Mouse (Mus musculus): Measurements from ENCODE around the gene Disp3.

Gene Disp3

DNA sequence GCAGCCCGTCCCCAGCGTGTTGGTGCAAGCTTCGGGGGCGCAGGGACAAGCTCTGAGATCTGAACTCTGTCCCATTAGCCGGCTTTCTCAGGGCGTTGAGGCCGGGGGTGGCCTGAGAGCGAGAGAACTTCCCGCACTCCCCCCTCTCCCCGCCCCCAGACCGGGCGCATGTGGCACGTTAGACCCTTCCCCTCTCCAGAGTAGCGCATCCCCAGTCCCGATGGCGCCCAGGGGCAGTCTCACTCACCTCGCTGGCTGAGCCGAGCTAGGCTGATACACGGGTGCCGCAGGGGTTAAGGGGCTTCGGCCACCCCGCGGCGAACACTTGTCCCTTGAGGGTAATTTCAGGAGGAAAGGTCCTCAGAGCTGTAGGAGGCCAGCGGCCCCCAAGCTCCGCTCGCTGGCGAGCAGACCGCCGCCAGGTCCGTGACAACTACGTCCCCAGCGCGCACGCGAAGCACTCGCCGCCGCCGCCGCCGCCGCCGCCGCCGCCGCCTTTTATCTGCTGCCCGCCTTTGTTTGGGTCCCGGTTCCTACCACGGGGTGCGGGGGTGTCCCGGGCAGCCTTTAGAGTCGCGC, at the start of gene Disp3:
TSS of gene Disp3 (minus strand) at position 490 of the 579 bp plus-strand sequence.
- no peak for DNase-seq (ENCODE audit: low read depth, low spot score)

- no peak for DNase-seq (ENCODE audit: low read depth, low spot score)
These were observed 42.5 kb upstream of the Disp3 start for GRCm38 (mm10) chr4:148330269-148330668.

DNA sequence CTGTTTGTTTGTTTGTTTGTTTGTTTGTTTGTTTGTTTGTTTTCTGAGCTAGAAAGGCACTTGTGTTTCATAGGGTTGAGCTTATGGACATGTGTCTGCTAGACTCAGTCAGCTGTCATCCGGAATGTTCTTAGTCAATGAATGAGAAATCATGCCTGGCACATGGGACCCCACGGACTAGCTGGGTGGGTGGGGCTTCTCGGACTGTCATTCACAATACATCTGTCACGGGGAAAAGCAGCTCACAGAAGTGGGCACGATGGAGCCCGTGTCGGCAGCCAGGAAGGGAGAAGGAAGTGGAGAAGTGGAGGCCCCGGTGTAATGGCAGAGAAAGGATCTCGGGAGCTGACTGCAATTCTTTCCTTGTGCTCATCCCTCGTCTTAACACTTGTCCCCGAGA, 41.7 kb upstream of the Disp3 start:
- DNase-seq (ENCODE audit: low read depth, low spot score): no peak

GRCm38 (mm10) chr4:148328237-148328636, 40.5 kb upstream of the Disp3 start:
- DNase-seq (ENCODE audit: low read depth, low spot score): peak; percentile 27

DNA sequence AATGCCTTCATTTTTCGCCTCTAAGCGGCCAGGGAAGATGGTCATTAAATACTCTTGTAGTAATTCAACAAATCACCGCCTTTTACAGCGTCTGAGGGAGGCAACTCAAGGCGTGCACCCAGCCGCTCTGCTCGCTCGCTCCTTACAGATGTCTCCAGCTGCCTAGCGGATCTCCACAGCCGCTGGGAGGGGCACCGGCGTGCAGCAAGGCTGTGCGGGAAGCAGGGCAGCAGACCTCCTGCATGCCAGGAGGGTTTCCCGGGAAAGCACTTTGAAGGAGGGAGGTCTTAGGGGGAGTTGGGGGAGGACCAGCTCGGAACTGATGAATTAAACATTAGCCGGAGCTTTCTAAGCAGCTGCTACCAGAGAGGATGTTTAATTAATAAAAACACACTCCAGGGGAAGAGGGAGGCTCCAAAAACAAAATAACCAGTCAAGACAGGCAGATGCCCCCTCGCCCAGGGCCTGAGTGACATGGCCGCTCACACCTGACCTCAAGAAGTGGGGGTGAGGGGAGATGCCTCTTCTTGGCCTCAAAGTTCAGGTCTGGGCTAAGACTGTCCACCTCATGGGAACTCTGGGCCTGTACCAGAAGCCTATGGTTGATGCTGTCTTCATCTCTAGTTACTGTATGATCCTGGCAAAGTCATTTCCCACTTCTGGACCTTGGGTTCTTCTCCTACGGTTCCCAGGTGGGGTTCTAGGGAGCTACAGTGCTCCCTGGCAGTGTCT, 39.7 kb upstream of the Disp3 start:
- DNase-seq (ENCODE audit: low read depth, low spot score): peak; percentile 21

DNA sequence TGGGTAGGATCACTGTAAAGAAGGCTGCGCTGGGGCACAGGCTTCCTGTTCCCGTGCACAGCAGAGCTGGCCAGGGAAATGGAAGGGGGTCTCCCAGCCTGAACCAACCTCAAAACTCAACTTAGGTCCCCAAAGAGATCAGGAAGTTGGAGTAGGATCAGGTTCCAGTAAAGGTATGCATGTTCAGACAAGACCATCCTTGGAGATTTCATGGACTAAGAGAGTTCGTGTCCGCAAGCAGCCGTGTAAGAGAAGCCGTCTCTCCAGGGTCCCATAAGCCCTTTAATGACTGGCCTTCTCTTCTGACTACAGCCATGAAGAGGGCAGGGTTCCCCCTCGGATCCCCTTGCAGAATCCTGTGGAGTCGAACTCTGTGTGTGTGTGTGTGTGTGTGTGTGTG, 39.0 kb upstream of the Disp3 start:
- no peak for DNase-seq (ENCODE audit: low read depth, low spot score)

- no peak for DNase-seq (ENCODE audit: low read depth, low spot score)
These were observed 38.2 kb upstream of the Disp3 start for GRCm38 (mm10) chr4:148325951-148326350.

DNA sequence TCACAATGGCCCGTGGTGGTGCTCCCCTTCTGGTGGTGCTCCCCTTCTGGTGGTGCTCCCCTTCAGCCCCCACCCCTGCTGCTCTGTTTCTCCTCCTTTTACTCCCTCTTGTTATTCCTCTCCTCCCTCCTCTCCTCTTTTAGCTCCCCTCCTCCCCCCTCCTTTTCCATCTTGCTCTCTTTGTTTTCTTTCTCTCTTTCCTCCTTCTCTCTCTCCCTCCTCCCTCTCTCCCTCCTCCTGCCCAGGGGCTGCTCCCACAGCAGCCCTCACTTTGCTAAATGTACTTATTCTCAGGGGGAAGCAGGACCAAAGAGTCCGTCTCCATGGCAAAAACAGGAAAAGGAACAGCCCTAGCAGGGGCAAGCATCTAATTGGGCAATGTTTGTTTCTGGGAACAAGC, 37.3 kb upstream of the Disp3 start:
- DNase-seq (ENCODE audit: low read depth, low spot score): no peak

DNA sequence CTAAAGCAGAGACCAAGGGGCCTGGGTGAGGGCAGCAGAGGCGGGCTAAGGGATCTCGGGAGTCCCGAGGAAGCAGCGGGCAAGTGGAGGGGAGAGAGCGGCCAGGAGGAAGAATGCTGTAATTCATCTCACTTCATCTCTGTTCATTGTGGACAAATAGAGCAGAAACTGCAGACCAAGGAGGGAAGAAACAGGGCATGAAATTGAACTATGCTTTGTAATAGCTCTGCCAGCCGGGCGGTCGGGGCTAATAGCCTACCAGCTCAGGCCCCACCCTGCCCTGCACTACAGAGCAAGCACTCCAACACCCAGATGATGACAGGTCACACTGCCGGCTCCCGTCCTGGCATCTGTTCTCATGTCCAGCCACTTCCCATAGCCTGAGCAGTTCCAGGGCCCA, 34.4 kb upstream of the Disp3 start:
- DNase-seq (ENCODE audit: low read depth, low spot score): no peak

DNA sequence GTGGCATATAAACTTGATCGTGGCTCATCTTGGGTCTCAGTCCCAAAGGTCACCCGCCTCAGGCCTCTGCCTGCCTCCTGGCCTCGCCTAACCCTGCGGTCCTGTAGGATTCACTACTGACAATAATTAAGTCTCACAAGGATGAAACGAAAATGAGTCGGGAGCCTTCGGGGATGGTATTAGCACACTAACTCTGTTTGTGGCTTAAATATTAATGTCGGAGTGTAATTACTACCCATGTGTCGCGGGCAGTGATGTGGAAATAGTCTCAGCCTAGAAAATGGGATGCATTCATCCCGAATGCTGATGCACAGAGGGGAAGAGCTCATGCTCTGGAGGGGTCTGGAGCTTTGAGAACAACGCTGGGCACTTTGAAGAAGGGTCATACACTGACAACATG, 31.6 kb upstream of the Disp3 start:
- no peak for DNase-seq (ENCODE audit: low read depth, low spot score)

DNA sequence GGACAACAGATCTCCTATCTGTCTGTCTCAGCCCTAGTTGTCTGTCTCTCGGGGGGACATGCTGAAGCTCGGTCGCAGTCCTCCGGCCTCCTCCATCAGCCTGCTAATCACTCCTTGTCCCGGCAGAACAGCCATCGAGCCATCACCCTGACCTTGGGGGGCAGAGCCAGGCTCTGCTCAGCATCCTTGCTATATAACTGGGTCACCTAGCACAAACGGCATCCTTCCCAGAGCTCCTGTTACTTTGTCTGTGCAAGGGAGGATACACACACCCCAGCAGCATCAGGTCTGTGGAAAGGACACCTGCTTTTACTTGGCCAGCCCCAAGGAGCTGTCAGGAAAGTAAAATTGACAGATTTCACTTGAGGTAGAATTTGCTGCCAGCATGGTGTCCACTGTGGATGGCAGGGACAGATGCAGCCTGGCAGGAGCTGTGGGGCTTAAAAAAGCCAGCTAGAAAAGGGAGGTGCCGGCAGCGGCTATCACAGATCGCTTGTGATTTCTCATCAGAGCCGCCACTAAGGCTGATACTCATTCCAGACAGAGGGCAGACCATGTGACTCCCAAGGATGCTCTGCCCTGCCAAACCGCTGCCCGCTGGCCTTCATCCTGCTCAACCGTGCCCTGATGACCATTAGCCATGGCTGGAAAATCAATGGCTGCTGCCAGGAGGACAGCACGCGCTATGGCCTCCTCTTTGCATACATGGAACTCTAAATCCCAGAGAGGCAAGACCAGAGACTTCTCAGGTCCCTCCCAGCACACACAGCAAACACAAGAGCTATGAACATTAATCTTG, 27.8 kb upstream of the Disp3 start:
- no peak for DNase-seq (ENCODE audit: low read depth, low spot score)

GRCm38 (mm10) chr4:148314396-148314795, 26.6 kb upstream of the Disp3 start:
- no peak for DNase-seq (ENCODE audit: low read depth, low spot score)

- no peak for DNase-seq (ENCODE audit: low read depth, low spot score)
These were observed 25.8 kb upstream of the Disp3 start for GRCm38 (mm10) chr4:148313601-148314000.

DNA sequence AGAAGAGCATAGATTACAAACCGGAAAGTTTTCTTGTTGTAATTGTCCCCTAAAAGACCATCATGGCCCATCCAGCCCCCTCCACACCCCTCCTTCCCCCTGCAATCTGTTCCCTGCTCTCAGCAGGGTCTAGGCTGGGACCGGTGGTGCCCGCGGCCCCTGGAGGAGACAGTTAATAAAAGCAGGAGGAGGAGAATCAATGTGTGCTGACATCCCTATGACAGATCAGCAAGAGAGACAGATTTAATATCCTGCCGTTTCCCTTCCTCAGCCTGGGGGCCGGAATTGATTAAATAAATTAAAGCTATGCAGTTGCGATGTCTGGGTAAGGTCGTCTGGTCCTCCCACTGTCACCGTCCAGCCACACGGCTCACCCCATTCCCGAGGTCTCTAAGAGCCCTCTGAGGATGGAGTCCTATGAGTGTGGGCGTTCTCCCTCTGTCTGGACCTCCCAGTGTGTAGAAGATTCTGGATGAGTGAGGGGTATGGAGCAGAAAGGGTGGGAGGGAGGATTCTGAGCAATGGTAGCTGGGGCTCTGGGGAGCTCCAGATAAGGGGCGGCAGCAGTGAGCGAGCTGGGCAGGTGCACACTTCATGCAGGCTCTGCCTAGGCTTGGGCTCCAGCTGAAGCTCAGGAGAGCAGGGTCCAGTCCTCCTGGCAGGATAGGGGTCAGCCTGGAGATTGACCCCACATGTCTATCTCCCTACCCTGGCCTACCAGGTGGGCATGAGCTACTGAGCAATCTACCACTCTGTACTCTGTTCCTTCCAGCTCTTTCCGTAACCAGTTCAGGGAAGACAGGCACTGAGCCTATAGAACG, 24.7 kb upstream of the Disp3 start:
- no peak for DNase-seq (ENCODE audit: low read depth, low spot score)

DNA sequence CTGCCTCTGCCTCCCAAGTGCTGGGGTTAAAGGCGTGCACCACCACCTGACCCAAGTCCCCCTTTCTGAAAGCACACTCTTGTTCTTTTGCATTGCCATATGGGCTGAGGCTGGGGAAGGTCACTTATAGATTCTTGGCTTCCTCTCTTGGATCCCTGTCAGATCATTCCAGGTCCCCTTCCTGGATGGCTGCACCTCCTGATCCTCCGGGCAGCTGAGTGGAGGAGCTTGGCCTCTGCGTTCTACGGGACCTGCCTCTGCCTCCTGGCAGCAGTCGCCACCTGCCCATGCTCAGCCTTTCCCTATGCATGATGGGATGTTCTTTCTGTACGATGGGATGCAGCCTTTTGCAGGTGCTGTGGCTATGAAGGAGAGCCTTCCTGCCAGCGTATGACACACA, 23.1 kb upstream of the Disp3 start:
- no peak for DNase-seq (ENCODE audit: low read depth, low spot score)

DNA sequence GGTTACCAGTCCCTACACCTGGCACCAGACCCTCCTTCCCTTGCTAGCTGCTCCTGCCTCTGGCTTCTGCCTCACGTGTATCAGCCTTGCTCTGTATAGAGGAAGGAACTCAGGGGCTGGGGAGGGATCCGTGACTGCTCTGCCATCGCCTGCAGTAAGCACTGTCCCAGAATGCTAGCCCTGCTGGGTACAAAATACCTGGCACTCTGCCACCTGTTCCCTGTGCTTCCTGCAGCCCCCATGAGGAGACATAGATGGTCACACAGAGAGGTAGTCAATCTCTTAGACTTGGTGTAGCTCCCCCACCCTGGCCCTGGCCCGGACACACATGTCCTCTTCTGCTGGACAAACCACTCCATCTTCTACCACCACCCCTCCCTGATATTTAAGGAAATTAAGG, 22.4 kb upstream of the Disp3 start:
- DNase-seq (ENCODE audit: low read depth, low spot score): no peak

- DNase-seq (ENCODE audit: low read depth, low spot score): no peak
These were observed 18.8 kb upstream of the Disp3 start for GRCm38 (mm10) chr4:148306406-148307083.

- no peak for DNase-seq (ENCODE audit: low read depth, low spot score)
These were observed 11.0 kb upstream of the Disp3 start for GRCm38 (mm10) chr4:148298720-148299119.

GRCm38 (mm10) chr4:148297640-148298039, 9.9 kb upstream of the Disp3 start:
- no peak for DNase-seq (ENCODE audit: low read depth, low spot score)

- peak; percentile 49 for DNase-seq (ENCODE audit: low read depth, low spot score)
These were observed 5.6 kb upstream of the Disp3 start for GRCm38 (mm10) chr4:148293319-148293718.

DNA sequence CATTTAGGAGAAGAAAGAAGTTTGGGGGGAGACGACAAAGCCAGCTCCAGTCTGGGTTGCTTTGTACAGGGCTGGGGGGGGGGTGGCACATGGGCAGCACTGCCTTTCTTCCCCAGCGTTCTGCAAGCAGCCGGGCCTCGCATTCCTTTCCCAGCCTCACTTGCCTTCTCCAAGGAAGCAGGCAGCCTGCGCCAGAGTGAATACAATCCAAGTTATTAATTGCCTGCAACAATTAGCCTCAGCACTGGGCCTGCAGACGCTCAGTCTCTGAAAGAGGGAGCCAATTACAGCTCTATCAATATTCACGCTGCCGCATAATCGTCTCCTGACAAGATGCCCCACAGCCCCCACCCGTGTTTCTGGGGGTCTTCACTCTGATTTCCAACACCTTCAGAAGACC, 4.1 kb upstream of the Disp3 start:
- DNase-seq (ENCODE audit: low read depth, low spot score): no peak
